Mouse (Mus musculus) thymus, postnatal 10 days (tissue): Measurements from ENCODE around the gene P3h1.
A peak's percentile ranks its signal among the peaks of the same experiment; 100 is the strongest.

Experiments used
- DNase-seq, 2 experiments: peaks; one replicate each; pipeline ENCODE4 v3.0.0; 2021; ENCODE audit warnings: low spot score in 2 of 2

Gene P3h1

DNA sequence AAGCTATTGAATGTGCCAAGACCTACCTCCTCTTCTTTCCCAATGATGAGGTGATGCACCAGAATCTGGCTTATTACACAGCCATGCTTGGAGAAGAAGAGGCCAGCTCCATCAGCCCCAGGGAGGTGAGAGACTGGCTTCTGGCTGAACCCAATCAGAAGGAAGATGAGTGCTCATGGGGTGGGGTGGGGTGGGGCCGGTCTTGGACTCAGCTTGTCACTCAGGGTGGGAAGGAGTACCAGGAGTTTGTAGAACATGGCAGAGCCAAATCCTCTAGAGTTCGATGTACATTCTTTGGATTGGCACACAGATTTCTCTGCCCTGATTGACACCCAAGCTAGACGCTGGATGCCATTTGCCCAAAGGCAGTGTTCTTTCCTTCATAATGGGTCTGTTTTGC is 5.9 kb downstream of the P3h1 start:
- DNase-seq: no peak

DNA sequence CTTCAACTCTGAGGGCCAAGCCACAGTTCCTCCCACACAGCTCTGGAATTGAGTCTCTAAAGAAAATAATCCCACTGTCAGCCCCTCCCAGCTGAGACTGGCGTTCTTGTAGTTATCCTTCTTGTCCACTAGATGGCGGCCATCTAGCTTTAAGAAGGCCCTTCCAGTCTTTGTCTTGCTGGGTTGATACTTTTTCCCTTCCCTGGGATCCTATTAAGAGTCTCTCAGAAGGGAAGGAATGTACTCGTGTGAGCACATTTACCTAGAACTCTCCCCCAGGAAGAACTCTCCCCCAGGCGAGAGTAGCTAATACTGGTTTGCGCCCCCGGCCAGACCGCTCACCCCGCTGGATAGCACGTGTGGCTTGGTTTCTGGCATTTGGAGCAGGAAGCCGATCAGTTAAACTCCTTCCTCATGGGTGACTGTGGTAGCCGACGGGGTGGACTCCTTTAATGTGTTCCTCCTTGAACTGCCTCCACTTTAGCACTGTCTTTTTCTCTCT is 6.5 kb downstream of the P3h1 start:
- peak in 1 of 2 experiments; percentile 44 for DNase-seq

DNA sequence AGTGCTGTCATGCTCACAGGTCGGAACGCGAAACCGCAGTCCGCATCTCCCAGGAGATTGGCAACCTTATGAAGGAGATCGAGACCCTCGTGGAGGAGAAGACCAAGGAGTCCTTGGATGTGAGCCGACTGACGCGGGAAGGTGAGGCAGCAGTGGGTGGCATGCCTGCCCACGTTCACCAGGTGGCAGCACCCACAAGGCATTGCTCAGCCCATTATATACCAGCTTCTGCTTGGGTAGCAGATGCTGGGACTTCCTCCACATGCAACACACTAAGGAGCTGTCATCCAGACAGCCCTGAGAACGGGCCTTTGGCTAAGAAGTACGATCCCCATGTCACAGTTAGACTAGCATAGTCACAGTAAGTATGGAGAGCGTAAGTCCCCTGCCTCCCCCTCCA is 8.9 kb downstream of the P3h1 start:
- DNase-seq: peak in 1 of 2 experiments; percentile 52

DNA sequence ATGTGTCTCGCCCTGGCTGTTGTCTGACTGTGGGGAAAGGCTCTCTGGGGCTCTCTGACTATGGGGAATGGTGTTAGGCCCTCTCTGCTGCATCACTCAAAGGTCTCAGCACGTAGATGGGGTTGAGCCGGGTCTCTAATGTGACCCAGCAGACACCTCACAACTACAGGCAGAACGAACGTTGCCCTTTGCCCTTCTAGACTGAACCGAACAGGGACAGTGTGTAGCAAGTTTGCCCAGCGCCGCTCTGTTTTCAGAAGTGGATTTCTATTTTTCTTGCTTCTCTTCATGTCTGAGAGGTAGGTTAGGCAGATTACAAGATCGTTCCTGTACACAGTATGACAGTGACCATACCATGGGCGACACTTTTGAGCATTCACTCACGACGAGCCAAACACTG is 9.9 kb downstream of the P3h1 start:
- DNase-seq: no peak

DNA sequence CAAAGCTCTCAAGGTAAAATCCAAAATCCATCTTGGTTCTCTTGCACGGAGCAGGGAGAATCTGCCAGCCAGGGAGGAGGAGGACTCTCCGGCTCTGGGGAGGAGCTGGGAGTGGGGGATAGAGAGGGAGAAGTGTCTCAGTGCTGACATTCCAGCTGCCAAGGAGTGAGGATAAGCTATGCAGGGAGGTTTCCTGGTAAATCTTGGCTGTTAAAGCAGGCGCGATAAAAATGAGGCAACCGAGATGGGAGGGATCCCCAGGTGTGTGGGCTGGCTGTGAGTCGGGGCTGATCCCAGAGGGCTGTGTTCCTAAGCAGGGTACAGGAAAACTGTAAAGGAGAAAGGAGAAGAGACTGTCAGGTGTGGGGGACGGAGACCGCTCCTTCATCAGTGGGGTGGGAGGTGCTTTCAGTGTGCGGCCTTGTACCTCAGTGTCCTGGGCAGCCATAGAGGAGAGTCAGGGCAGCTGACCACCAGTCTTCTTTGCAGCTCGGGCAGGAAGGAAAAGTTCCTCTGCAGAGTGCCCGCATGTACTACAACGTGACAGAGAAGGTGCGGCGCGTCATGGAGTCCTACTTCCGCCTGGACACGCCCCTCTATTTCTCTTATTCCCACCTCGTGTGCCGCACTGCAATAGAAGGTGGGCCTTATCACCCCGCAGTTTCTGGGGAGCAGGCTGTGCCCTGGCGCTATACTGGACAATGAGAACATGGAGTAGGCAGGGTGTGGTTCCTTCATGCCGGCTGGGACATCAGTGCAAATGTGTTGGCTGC is 11.9 kb downstream of the P3h1 start:
- no peak for DNase-seq

DNA sequence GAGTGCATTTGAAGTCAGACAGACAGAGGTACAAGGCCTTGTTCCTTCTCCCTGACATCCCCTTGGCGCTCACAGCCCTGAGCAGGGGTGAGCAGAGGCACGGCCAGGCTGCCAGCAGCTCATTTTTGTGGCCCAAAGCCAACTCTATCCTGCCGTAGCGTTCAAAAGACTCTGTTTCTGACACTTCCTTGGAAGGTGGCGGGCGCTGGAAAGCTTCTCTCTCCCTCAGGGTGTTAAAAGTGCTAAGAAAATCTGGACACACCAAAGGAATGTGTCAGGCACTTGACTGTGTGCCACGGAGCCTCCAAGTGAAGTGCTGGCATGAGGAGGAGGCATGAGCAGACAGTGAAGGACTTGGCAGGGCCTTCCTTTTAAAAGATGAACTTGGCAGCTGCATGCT is 12.8 kb downstream of the P3h1 start:
- DNase-seq: no peak

DNA sequence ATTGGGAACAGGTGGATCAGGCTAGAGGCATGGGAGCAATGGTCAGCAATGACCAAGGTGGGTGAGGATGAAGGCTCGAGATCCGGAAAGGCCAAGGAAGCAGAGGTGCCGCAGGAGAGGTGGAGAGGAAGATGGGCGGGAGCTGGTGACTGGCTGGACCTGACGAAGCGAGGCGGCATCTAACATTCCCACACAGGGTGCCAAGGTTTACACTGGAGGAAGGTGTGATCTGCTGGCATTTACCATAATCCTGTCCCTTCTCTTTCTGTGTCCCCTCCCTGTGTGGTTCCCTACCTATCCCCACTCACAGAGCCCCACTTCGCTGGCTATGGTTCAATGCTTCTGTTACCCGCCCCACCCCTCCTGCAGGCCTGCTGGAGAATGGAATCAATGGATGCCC is 13.2 kb downstream of the P3h1 start:
- DNase-seq: no peak

DNA sequence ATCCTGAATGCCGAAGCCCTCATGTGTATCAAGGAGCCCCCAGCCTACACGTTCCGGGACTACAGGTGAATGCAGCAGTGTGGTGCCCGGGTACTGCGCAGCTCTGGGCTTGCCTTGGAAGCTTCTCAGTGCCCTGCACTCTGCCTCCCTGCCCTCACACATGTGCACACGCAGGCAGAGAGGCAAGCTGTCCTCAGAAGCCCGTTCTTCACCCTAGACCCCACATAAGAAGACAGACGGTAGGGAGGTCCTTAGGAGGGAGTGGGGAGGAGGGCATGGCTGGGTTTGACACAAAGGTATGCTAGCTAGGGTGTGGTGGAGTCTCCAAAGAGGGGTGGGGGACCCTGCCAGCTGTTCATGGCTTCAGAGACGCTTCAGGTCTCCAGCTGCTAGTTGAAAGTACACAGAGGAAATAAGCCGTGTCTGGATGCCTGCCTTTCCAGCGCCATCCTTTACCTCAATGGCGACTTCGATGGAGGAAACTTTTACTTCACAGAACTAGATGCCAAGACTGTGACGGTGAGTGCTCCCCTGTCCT is 14.0 kb downstream of the P3h1 start:
- peak; percentile 21 to 35 for DNase-seq

DNA sequence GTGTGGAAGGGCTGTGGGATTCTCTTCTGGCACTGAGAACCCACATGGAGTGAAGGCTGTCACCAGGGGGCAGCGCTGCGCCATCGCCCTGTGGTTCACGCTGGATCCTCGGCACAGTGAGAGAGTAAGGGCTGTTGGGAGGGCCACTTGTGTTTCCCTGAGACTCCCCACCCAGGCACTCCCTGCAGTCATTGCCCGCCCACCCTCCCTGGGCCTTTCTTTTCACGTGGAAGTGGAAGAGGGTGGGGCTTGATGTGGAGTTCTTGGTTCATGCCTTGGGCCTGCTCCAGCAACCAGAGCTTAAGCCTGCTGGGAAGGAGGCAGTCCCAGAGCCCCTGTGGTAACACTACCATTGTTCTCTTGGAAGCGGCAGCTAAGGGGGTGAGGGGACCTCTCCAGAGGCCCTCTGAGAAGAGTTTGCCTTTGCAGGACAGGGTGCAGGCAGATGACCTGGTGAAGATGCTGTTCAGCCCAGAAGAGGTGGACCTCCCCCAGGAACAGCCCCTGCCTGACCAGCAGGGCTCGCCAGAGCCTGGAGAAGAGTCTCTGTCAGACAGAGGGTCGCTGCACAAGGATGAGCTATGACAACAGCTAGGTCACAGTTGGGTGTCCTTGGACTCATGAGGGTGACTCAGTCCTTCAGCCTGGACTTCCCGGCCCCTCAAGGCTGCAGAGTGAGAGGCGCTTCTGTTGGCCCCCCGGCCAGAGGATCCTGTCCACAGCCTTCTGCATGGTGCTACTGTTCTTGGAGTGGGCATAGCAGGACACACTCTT is 14.9 kb downstream of the P3h1 start:
- DNase-seq: peak; percentile 66 to 83

DNA sequence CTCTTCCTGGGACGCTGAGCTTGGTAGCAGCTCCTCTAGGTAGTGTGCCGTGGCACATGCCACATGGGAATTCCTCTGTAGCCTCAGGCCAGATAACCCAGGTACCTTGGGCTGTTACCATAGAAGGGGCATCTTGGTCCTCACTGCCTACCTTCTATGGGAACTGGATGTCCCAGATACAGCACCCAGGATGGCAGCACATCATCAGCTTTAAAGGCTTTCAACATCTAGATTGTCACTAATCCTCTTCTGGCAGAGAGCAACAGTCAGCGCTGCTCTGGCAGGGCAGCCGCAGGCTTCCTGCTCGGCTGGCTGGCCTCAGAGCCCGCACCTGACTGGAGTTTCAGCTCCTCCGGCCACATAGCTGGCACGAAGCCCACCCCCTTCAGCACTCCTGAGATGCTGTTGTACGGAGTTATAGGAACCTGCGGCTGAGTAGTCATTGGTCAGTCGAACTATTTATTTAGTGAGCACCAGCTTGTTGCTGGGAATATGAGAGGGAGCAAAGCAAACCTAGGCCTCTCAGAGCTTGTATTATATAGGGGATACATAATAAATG is 15.8 kb downstream of the P3h1 start:
- DNase-seq: no peak

DNA sequence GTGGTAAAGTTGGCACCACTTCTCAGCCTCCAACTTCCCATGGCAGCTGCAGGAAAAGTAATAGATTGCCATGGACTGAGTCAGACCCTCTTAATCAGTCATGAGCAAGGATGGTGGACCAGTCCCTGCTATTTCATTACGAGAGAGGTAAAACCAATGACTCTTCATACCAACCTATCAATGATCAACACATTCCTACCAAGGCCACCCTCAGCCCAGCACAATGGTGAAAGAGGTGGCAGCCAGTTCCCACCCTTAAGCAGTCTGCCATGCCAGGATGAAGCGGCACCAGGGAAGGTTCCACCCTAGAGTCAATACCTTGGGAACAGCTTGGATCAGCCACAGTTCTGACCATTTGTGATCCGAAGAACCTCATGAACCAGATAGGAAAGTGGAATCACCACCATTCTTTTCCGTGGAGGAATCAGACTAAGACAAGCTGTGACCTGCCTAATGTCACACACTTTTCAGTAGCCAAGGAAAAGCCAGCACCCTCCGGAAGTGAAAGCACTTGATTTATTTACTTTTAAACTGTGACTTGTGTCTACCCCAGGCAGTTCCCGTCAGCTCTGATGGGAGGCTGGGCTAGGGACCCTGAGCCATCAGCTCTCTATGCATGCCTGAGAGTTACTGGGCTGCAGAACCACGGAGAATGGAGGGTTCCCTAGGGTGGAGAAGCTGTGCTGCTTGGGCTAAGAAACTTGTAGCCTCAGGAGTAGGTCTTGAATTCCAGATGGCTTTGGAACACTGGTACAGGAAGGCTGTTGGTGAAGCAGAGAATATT is 19.5 kb downstream of the P3h1 start:
- no peak for DNase-seq

DNA sequence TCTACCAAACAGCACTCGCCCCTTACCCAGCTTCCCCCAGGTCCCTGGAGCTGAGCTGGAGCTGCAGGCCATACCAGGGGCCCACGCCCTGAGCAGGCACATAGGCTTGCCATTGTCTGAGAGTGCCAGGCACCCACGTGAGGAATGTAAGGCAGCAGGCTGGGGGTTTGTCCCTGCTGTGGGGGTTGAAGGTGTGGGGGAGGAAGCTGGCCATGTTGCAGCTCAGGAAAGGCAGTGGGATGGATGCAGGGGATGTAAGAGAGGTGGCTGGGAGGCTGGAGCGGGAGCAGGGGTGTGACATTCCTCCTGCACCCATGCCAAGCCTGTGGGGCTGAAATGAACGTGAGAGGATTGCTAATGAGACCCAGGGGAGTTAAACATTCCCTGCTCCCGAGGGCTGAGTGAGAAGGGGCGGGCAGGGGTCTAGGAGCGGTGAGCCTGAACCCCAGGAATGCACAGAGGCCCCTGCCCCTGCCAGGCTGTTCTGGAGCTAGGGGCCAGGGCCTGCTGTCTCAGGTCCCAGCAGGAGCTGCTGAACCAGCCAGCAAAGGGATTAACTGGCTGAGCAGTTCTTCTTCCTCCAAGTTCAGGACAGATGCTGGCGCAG is 21.4 kb downstream of the P3h1 start:
- DNase-seq: no peak

DNA sequence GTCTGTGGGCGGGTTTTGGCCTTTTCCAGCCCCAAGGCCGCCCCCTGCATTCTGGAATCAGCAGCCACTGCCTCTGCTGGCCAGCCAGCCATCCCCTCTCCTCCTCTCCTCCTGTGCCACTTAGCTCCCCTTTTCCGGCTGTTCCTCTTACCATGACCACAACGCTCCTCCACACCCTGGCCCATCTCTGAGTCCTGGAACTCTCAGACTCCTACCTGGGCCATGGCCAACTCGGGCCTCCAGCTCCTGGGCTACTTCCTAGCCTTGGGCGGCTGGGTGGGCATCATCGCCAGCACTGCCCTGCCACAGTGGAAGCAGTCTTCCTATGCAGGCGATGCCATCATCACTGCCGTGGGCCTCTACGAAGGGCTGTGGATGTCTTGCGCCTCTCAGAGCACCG is 22.6 kb downstream of the P3h1 start, which contains the start of gene Cldn19:
TSS of gene Cldn19 (plus strand) at position 64 of the 400 bp plus-strand sequence.
- DNase-seq: no peak

DNA sequence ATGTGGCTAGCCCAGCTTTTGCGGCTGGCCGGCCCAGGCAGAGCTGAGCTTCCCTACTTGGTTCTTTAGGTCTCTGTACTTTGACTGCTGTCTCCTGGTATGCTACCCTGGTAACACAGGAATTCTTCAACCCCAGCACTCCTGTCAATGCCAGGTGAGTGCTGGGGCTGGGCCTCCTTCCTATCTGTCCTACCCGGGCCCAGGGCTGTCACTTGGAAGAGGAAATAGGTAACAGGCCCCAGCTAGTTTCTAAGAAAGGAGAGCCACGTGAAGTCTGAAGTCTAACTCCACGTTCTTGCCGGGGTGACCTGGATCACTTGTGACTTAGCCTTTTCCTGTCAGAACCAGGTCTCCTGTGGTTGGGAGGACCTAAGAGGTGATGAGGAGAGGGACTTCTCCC is 24.4 kb downstream of the P3h1 start:
- no peak for DNase-seq

DNA sequence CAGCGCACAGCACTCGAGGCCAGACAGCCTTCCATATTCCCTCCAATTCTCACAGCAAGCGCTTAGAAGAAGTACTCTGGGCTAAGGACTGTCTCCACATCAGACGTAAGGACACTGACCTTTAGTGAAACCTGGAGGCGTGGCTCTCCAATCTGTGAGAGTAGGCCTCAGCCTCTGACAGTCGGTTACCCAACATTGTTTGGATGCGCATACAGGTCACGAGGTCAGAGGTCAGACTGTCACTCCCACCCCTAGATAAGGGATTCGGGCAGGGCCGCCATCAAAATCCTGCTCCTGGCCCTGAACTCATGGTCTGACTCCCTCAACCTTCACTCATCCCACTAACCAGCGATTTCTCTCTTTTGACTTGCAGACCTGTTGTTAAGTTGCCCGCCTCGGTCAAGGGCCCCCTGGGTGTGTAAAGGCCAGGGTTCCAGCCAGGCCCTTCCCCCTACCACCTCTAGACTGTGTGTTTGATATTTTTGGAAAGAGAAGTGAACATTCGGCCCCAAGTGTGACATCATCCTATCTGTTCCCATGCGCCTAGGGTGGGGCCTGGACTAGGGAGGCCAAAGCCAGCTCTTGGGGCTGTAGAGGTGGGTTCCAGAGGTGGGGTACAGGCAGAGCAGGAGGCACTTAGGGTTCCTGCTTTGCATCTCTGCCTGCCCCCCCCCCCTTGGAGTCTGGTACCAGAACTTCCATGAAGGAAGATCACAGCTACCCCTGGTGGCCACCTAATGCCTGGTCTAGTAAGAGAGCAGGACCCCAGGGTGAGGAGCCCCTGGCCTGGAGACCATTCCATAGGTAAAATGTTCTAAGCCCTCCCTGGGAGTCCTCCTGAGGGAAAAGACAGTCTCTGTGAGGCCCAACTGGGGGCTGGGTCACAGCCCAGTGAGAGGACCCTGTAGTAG is 26.9 kb downstream of the P3h1 start:
- no peak for DNase-seq

DNA sequence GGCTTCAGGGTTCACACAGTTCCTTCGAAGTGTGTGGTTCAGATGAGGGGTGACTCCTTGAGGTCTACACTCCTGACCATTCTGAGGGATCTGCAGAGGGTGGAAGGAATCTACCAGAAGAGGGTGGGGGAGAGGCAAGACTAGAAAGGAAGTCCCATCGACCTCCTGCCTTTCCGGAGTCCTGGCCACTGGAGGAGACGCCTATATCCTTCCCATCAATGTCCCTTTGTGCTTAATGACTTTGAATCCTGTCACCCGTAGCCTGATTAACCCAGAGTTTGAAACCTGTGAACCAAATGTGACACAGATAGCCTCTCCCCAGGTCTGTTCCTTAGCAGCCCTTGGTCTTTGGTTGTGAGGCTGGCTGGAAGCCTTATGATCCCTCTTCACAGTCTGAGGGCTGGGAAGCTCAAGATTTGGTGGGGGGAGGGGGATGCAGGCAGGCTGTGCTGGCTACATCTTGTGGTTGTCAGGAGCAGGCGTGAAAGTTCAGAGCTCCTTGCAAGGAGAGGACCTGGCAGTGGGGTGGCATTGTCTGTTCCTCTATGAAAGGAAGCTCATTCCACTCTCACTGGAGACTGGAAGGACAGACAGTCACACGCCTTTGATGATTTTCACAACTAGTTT is 28.5 kb downstream of the P3h1 start:
- DNase-seq: no peak

DNA sequence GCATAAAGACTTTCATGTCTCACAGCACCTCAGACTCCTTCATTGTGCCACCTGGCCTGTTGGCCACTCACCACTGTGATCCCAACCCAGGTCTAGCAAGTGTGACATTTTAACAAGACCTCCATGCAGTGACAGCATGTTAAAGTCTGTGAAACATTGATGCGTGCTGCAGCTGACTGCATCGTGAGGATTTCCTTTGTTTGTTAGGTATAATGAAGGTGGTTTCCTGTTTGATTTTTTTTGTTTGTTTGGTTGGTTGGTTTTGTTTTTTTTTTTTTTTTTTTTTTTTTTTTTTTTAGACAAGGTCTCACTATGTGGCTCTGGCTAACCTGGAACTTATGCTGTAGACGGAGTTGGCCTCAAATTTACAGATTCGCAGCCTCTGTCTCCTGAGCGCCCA is 29.8 kb downstream of the P3h1 start:
- DNase-seq: no peak

DNA sequence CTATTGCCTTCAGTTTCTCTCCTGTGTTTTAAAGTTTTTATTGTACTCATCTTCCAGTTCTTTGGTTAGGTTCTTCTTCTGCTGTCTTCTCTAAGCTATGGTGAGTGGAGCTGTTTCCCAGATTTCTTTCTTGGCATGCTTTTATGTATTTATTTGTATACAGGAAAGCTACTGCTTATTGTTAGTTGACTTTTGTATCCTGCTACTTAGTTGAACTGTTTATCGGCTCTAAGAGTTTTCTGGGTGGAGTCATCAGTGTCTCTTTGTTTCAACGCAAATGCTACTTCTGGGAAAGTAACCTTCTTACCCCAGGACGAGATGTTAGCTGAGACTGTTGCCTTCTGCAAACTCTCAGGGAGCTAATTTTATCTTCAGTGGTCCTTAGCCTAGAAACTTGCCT is 30.7 kb downstream of the P3h1 start:
- no peak for DNase-seq

DNA sequence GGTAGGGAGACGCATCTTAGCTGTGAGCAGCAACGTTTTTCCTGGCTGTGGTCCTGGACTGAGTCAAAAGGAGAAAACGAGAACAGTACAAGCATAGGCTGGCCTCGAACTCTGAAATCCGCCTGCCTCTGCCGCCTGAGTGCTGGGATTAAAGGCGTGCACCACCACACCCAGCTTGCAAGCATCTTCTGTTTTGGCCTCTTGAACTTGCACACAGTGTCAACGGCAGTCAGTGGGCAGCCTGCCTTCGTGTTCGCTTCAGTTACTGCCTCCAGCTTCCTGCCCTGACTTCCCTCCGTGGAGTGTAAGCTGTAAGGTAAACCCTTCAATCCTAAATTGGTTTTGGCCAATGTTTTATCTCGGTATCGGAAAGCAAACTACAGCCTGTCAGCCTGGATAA is 33.9 kb downstream of the P3h1 start:
- no peak for DNase-seq

DNA sequence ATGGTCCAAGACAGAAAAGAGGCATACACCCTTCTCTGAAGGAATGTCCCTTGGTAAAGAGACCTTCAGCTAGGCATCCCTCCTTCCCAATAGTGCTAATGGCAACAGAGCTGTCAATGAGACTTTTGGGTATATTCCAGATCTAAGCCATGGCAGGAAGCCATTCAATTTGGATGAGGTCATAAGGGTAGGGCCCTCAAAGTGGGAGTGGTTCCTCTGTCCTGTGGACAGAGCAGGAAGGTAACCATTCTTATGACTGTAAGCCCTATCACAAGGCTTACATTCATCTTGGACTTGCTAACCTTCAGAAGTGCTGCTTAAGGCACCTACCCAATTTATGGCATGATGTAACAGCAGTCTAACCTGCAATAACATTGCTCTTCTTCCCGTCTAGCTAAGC is 41.9 kb downstream of the P3h1 start:
- DNase-seq: no peak
